Mouse (Mus musculus): ENCODE measurements at regions not wholly inside any gene's neighbourhood (a gene's known extent, or its start where the extent isn't known, plus 50 kb on each side); places are given as distances from the start of the nearest gene placed in this dataset.

GRCm38 (mm10) chr19:6684921-6685320, 142.1 kb upstream of the Slc22a12 start:
- DNase-seq (ENCODE audit: extremely low read depth, low read depth) = no peak

DNA sequence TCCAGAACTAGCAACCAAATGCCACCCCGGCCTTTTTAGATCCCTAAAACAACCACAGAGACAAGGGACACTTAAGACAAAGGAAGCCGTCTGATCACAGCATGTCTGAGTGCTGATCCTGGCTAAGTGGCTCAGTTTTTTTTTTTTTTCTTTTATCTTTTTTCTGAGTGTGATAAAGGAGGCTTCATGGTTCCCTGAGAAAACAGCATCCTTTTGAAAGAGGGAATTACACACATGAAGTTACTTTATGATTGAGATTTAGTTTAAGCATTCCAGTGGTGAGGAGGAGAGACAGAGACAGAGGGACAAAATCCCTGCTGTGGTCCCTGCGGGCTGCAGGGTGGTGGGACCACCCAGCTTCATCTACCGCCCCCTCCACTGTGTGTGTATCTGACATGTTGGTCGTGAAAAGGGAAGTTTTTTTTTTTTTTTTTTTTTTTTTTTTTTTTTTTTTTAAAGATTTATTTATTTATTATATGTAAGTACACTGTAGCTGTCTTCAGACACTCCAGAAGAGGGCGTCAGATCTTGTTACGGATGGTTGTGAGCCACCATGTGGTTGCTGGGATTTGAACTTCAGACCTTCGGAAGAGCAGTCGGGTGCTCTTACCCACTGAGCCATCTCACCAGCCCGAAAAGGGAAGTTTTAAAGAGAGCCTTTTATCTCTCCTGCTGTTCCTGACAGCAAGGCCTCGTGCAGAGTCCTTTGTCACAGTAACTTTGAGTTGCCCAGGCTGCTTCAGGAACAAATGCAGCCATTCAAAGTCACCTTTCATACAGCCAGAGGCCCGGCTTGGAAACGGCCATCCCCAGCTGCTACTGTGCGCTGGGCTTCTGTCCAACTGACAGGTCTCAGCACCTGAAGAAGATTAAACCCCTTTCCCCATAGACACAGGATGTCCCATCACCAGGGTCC, 136.8 kb upstream of the Slc22a12 start:
- DNase-seq (ENCODE audit: extremely low read depth, low read depth) = peak; percentile 58

GRCm38 (mm10) chr19:6677511-6677910, 134.7 kb upstream of the Slc22a12 start:
- DNase-seq (ENCODE audit: extremely low read depth, low read depth) = no peak

- DNase-seq (ENCODE audit: extremely low read depth, low read depth) = no peak
Observed at GRCm38 (mm10) chr19:6675586-6675985, 132.8 kb upstream of the Slc22a12 start.

DNA sequence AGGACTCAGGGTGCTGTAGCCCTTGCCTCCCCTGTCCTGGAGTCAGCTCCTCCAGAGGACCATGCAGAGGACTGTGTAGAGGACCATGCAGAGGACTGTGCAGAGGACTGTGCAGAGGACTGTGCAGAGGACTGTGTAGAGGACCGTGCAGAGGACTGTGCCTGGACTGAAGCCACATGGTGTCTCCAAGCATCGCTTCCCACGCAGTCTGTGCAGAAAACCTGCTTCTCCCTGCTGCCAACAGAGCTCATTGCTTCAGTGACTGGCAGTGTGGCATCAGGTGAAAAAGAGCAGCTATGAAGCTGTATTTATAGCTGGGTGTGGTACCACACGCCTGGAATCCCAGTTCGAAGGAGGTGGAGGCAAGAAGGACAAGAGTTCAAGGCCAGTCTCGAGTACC, 128.9 kb upstream of the Slc22a12 start:
- DNase-seq (ENCODE audit: extremely low read depth, low read depth) = no peak

- DNase-seq (ENCODE audit: extremely low read depth, low read depth) = no peak
Observed at GRCm38 (mm10) chr19:6669881-6670280, 127.0 kb upstream of the Slc22a12 start.

GRCm38 (mm10) chr19:6668545-6668944, 125.7 kb upstream of the Slc22a12 start:
- peak; percentile 60 for DNase-seq (ENCODE audit: extremely low read depth, low read depth)

GRCm38 (mm10) chr19:6666187-6666722, 123.4 kb upstream of the Slc22a12 start:
- DNase-seq (ENCODE audit: extremely low read depth, low read depth) = no peak

- no peak for DNase-seq (ENCODE audit: extremely low read depth, low read depth)
Observed at GRCm38 (mm10) chr19:6665264-6666054, 122.6 kb upstream of the Slc22a12 start.

DNA sequence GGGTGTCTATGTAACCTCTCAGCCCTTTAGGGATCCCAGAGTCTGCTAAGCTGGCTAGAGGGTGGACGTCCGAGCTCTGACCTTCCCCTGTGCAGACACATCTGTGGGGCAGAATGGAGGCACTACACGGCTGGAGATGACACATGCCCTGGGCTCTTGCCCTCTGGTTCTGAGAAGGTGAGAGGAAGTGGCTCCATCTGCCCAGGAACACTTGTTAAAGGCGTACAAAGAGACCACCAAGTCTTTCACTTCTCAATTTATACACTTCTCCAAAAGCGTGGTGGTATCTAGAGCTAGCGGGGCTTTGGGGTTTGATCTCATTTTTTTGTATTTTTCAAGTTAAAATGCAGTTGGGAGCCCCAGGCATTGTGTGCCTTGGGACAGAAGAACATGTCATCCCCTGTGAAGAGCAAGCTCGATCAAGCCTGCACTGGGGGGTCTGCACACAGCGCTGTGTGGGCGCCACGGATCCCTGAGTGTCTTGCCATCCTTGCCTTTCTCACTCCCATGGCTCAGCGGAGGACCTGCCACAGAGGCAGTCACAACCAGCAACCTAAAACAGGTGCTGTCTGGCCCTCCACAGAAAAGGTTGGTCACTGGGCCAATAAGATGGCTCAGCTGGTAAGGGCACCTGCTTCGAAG, 121.6 kb upstream of the Slc22a12 start:
- DNase-seq (ENCODE audit: extremely low read depth, low read depth) = no peak

GRCm38 (mm10) chr19:6663391-6663790, 120.6 kb upstream of the Slc22a12 start:
- DNase-seq (ENCODE audit: extremely low read depth, low read depth) = peak; percentile 52

DNA sequence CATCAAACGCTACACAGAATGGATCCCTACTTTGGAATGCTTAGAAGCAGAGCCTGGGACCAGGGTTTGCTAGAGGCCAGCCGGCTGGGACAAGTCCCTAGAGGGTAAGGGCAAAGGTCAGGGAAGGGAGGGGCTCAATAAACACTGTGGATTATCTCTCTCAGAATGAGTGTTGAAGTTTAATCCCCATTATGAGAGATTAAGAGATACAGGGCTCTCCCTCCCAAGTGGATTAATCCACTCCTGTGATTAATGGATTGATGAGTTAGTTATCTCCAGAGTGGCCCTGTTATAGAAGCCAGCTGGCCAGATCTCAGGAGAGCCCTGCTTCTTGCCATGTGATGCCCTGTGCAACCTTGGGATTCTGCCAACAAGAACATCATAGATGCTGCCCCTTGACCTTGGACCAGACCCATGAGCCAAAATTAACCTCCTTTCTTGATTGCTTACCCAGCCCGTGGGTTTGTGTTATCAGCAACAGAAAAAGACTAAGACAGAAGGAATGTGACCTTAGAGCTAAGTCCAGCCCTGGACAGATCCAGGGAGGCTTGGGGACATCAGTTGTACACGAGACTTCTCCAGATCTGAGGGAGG, 119.6 kb upstream of the Slc22a12 start:
- DNase-seq (ENCODE audit: extremely low read depth, low read depth) = no peak

GRCm38 (mm10) chr19:6661508-6661871, 118.7 kb upstream of the Slc22a12 start:
- no peak for DNase-seq (ENCODE audit: extremely low read depth, low read depth)

GRCm38 (mm10) chr19:6660723-6661507, 118.1 kb upstream of the Slc22a12 start:
- no peak for DNase-seq (ENCODE audit: extremely low read depth, low read depth)

DNA sequence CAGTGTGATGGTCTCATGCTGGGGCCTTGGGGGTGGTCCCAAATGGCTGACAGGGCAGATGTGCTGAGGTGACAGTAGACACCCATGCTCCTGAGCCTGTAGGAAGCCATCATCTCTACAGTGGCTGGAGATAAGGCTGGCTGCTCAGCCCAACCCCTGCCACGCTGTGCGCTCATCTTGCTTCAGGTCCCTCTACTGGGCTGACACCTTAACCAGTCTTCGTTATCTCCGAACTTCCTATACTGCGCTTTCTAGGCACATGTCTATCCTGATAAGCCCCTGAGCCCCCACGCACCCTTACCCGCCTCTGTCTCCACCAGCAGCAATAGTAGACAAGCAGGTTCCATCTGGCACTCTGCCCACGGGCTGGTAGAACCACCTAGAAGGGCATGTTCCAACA, 117.3 kb upstream of the Slc22a12 start:
- DNase-seq (ENCODE audit: extremely low read depth, low read depth) = peak; percentile 82

DNA sequence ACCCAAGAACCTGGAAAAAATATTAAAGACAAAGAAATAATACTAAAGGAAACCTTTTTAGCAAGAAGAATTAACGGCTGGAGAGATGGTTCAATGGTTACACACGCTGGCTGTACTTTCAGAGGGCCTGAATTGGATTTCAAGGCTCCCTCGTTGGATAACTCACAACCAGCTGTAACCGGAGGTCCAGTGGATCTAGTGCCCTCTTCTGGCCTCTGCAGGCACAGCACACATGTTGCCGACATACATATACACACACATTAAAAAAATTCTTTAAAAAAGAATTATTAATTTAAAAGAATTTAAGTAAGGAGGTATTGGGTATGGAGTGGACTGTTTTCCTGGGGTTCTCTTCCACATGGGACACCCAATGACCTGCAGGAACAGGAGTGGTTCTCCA, 111.7 kb upstream of the Slc22a12 start:
- DNase-seq (ENCODE audit: extremely low read depth, low read depth) = no peak

- DNase-seq (ENCODE audit: extremely low read depth, low read depth) = no peak
Observed at GRCm38 (mm10) chr19:6652775-6653174, 109.9 kb upstream of the Slc22a12 start.

- no peak for DNase-seq (ENCODE audit: extremely low read depth, low read depth)
Observed at GRCm38 (mm10) chr19:6651192-6651591, 108.4 kb upstream of the Slc22a12 start.

DNA sequence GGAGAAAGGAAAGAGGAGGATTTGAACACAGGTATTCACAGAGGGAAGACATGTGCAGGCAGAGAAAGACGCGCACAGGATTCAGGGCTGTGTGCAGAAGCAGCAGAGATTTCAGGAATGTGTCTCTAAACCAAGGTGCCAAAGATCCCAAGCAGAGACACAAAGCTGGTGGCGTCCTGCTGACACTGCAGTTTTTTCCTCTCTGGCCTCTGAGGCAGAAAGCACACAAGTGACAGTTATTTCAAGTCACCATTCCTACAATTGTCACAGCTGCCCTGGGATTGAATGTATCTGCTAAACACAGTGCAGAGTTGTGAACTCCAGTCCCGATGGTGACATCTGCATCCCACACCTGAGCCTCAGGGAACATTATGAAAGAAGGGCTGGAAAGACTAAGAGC, 107.1 kb upstream of the Slc22a12 start:
- no peak for DNase-seq (ENCODE audit: extremely low read depth, low read depth)

GRCm38 (mm10) chr19:6647686-6648085, 104.9 kb upstream of the Slc22a12 start:
- no peak for DNase-seq (ENCODE audit: extremely low read depth, low read depth)

- DNase-seq (ENCODE audit: extremely low read depth, low read depth) = no peak
Observed at GRCm38 (mm10) chr19:6647216-6647615, 104.4 kb upstream of the Slc22a12 start.

All from MEL-GATA-1-ER (cell line).